Mouse (Mus musculus) megakaryocyte, embryonic 14.5 days (primary cell): Measurements from ENCODE around the gene Hils1. TPM values are rescaled to one million over a fixed set of nuclear protein-coding genes. Genes with fewer than 3 reads are reported as not detected.
"Not testable (repeated sequence)": the region's sequence is repeated elsewhere in the genome, so short reads cannot be mapped to it uniquely, and the experiment has no call there.

Experiments
- H3K27me3 ChIP-seq: replicated peaks from 2 replicates; pipeline ENCODE3; 2012; ENCODE audit warnings: inconsistent platforms
- H3K36me3 ChIP-seq: replicated peaks from 2 replicates; pipeline ENCODE3; 2012; ENCODE audit warnings: low read length, inconsistent platforms, mixed read lengths
- H3K4me1 ChIP-seq: 2 replicates; pipeline ENCODE4 v1.6.1; 2012; ENCODE audit warnings: inconsistent platforms
- H3K4me3 ChIP-seq: replicated peaks from 2 replicates; pipeline ENCODE3; 2012; ENCODE audit warnings: moderate library complexity, mild to moderate bottlenecking, inconsistent platforms
- H3K9me3 ChIP-seq: 2 replicates; pipeline ENCODE4 v1.6.1; 2012; ENCODE audit warnings: inconsistent platforms
- FLI1 ChIP-seq: IDR thresholded peaks from 2 replicates; pipeline ENCODE4 v1.6.1; 2012; ENCODE audit warnings: low read length, inconsistent platforms, mixed read lengths
- GATA1 ChIP-seq: IDR thresholded peaks from 3 replicates; pipeline ENCODE4 v1.6.1; 2012; ENCODE audit warnings: mixed read lengths, low read length, inconsistent platforms, borderline replicate concordance
- polyA plus RNA-seq: library from polyadenylated mRNA; stranded (reverse); fragments of >175 nt; gene quantifications from 2 replicates; pipeline ENCODE4 v1.2.3, GENCODE M21; 2012; ENCODE audit warnings: low replicate concordance; ENCODE audit not compliant: insufficient read depth

Gene Hils1
- polyA plus RNA-seq, 1 experiment: not detected

- Histone ChIP-seq H3K9me3 (no peaks in the 10 kb centered on the region), H3K4me3 (no peak overlapping the region), H3K27me3 (peaks cover 98% of the 10 kb centered on the region), H3K36me3 (no peaks in the 10 kb centered on the region), H3K4me1 (peaks cover 17% of the 10 kb centered on the region; the same call in 1 of the 2 replicates)
- no peak for TF ChIP-seq GATA1
- TF ChIP-seq FLI1: no peak
Measured at GRCm38 (mm10) chr11:94944295-94944694, 23.1 kb upstream of the Hils1 start.

GRCm38 (mm10) chr11:94945236-94945635, 22.2 kb upstream of the Hils1 start:
- TF ChIP-seq GATA1 (no peak), FLI1 (no peak)
- peaks cover 96% of the 10 kb centered on the region for H3K27me3 ChIP-seq
- no peaks in the 10 kb centered on the region for H3K36me3 ChIP-seq
- H3K9me3 ChIP-seq: no peaks in the 10 kb centered on the region
- H3K4me3 ChIP-seq: no peak overlapping the region
- peaks cover 17% of the 10 kb centered on the region; the same call in 1 of the 2 replicates for H3K4me1 ChIP-seq

- peaks cover 7% of the 10 kb centered on the region; the same call in 1 of the 2 replicates for H3K9me3 ChIP-seq
- TF ChIP-seq GATA1: no peak
- H3K36me3 ChIP-seq: no peaks in the 10 kb centered on the region
- peaks cover 84% of the 10 kb centered on the region for H3K27me3 ChIP-seq
- no peak overlapping the region for H3K4me3 ChIP-seq
- H3K4me1 ChIP-seq: no peaks in the 10 kb centered on the region
Measured at GRCm38 (mm10) chr11:94952169-94952568, 15.2 kb upstream of the Hils1 start.

GRCm38 (mm10) chr11:94955103-94955502, 12.3 kb upstream of the Hils1 start:
- Histone ChIP-seq H3K4me3 (no peak overlapping the region), H3K27me3 (peaks cover 80% of the 10 kb centered on the region), H3K36me3 (no peaks in the 10 kb centered on the region), H3K9me3 (peaks cover 7% of the 10 kb centered on the region; the same call in 1 of the 2 replicates), H3K4me1 (peaks cover 10% of the 10 kb centered on the region)
- TF ChIP-seq GATA1: no peak
- no peak for TF ChIP-seq FLI1

GRCm38 (mm10) chr11:94957693-94958064, 9.7 kb upstream of the Hils1 start:
- no peaks in the 10 kb centered on the region for H3K9me3 ChIP-seq

GRCm38 (mm10) chr11:94958065-94958858, 9.1 kb upstream of the Hils1 start:
- Histone ChIP-seq H3K9me3 (no peaks in the 10 kb centered on the region), H3K4me1 (peaks cover 10% of the 10 kb centered on the region), H3K4me3 (no peak overlapping the region), H3K27me3 (peaks cover 71% of the 10 kb centered on the region), H3K36me3 (no peaks in the 10 kb centered on the region)
- TF ChIP-seq FLI1 (no peak), GATA1 (no peak)

More at GRCm38 (mm10) chr11:94957693-94958064, 9.7 kb upstream of the Hils1 start:
- TF ChIP-seq GATA1: no peak
- TF ChIP-seq FLI1: no peak
- H3K4me3 ChIP-seq: no peak overlapping the region
- H3K36me3 ChIP-seq: no peaks in the 10 kb centered on the region
- peaks cover 10% of the 10 kb centered on the region for H3K4me1 ChIP-seq
- peaks cover 70% of the 10 kb centered on the region for H3K27me3 ChIP-seq

GRCm38 (mm10) chr11:94962534-94963101, 4.8 kb upstream of the Hils1 start:
- peaks cover 59% of the 10 kb centered on the region for H3K27me3 ChIP-seq
- no peaks in the 10 kb centered on the region for H3K36me3 ChIP-seq
- no peak for TF ChIP-seq GATA1
- TF ChIP-seq FLI1: no peak
- no peaks in the 10 kb centered on the region for H3K9me3 ChIP-seq
- H3K4me1 ChIP-seq: peaks cover 14% of the 10 kb centered on the region
- H3K4me3 ChIP-seq: no peak overlapping the region

GRCm38 (mm10) chr11:94968187-94968586, 794 bp downstream of the Hils1 start:
- no peaks in the 10 kb centered on the region for H3K36me3 ChIP-seq
- H3K4me1 ChIP-seq: peaks cover 28% of the 10 kb centered on the region
- no peaks in the 10 kb centered on the region for H3K9me3 ChIP-seq
- TF ChIP-seq FLI1 (no peak), GATA1 (no peak)
- H3K4me3 ChIP-seq: no peak overlapping the region
- peaks cover 69% of the 10 kb centered on the region for H3K27me3 ChIP-seq

GRCm38 (mm10) chr11:94969709-94970108, 2.3 kb downstream of the Hils1 start:
- H3K4me1 ChIP-seq: peaks cover 31% of the 10 kb centered on the region
- H3K36me3 ChIP-seq, H3K4me3 ChIP-seq, H3K9me3 ChIP-seq: not testable (repeated sequence)
- peaks cover 60% of the 10 kb centered on the region for H3K27me3 ChIP-seq

- Histone ChIP-seq H3K36me3 (no peaks in the 10 kb centered on the region), H3K4me1 (peaks cover 36% of the 10 kb centered on the region), H3K4me3 (peak overlapping the region; percentile 23), H3K27me3 (peaks cover 62% of the 10 kb centered on the region), H3K9me3 (no peaks in the 10 kb centered on the region)
- TF ChIP-seq FLI1 (no peak), GATA1 (no peak)
Measured at GRCm38 (mm10) chr11:94970210-94970943, 3.0 kb downstream of the Hils1 start.
